Mouse (Mus musculus) bone marrow macrophage, adult 2 months (primary cell): ENCODE data around the gene Nphp3.

Experiments
- CTCF ChIP-seq: IDR thresholded peaks from 2 replicates; pipeline ENCODE4 v1.5.1; 2012; ENCODE audit warnings: low read depth, mild to moderate bottlenecking, low read length, moderate library complexity
- POLR2A ChIP-seq: IDR thresholded peaks from 2 replicates; pipeline ENCODE4 v1.6.1; 2012; ENCODE audit warnings: mild to moderate bottlenecking, low read depth, low read length, borderline replicate concordance

GRCm38 (mm10) chr9:104043676-104044075 is 41.3 kb downstream of the Nphp3 start:
- TF ChIP-seq POLR2A: no peak
- no peak for TF ChIP-seq CTCF
